Comparison of ENCODE assay signal across 9 mouse cellular contexts in the genomic region with DNA sequence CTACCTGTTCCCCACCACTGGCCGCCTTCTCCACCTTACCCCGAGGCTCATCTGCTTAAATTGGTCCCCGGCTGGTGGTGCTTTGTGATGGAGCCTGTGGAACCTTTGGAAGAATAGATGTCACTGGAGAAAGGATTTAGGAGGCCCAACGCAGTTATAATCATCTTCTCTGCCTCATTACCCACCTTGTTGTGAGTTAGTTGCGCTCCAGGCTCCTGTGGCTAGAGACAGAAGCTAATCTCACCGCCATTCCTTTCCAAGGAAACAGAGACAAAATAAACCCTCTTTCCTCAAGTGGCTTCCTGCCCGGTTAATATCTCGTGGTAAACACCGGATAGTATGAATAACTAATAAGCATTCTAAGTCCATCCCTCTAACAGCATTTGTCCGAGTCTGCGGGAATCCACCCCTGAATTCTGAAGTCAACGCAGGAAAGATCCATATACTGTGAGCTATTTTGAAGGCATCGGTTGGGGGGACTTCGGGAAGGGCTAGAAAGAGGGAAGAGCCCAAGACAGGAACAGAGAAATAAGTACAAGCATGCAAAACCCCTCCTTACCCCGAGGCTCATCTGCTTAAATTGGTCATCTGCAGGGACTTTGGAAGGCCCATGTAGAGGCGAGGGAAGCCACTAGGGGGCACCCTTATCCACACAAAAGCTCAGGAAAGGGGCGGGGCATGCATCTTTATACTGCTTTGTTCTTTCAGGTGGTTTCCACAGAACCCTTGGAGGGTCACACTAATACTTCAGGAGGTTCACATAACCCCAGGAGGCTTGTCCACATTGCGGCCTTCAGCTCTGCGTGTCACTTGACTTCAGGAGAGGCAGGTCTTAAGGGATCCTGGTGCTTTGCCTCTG. TPM values are rescaled to one million over a fixed set of nuclear protein-coding genes. Genes with fewer than 3 reads are reported as not detected.
DNase-seq lines count a peak whose midpoint lies in the region; ATAC-seq and TF ChIP-seq lines count a peak whose summit lies in the region.
"Had no signal": no experiment of that assay in that cellular context is flagged by ENCODE, and none has a peak within 500 bp of the region (broad histone marks: within the 10 kb centered on the region; RNA-seq: fewer than 3 reads in every experiment).

No protein-coding gene starts in this region.

- no peak overlapping the region for H3K4me2 ChIP-seq in hindbrain, embryonic 11.5 days (replicated peaks; ENCODE audit: low read depth, low read length)
- H3K4me2 ChIP-seq: limb, embryonic 15.5 days had no signal

- in situ Hi-C loops in ES-E14 (cut with MboI; ENCODE audit: low sequenced_read_pairs in 2 of 2, unreplicated experiment in 2 of 2): no loop called here

- H3K27me3 ChIP-seq in hindbrain, embryonic 11.5 days (ENCODE audit: control insufficient read depth, insufficient read depth, low read length): 0 out of 2 replicates have a peak, but pooled peaks cover 2% of the 10 kb centered on the region

- WGBS in hindbrain, embryonic 11.5 days: 34% methylated on average over 19 of the region's 19 CpGs

- ATAC-seq in erythroid progenitor cell, adult 5-6 weeks (replicated peaks; ENCODE audit: low FRiP score, poor library complexity, severe bottlenecking): peak; percentile 74
- peak; percentile 88 for ATAC-seq in hindbrain, embryonic 11.5 days (ENCODE audit: low FRiP score)

- TF ChIP-seq CTCF in brain, embryonic 14.5 days (IDR thresholded peaks at IDR 0.05; ENCODE audit: borderline replicate concordance, extremely low read depth, insufficient read depth, insufficient read length): peak; percentile 88

- H3K4me1 ChIP-seq in ES-E14 (ENCODE audit: control insufficient read depth in 2 of 2, insufficient read depth in 2 of 2, low read length in 2 of 2, poor library complexity in 1 of 2): no peaks in the 10 kb centered on the region
- H3K4me1 ChIP-seq in hindbrain, embryonic 11.5 days (replicated peaks; ENCODE audit: control insufficient read depth, insufficient read depth, low read length): no peaks in the 10 kb centered on the region
- H3K4me1 ChIP-seq: limb, embryonic 15.5 days had no signal

- no peak overlapping the region for H3K9ac ChIP-seq in ES-E14 (ENCODE audit: insufficient read depth, low read depth, low read length, poor library complexity, severe bottlenecking)
- no peak overlapping the region for H3K9ac ChIP-seq in hindbrain, embryonic 11.5 days (ENCODE audit: low read depth, low read length)
- H3K9ac ChIP-seq: limb, embryonic 15.5 days had no signal

- DNase-seq in ES-E14 (ENCODE audit: low read depth, low spot score): peak; percentile 74
- DNase-seq in brain, embryonic 14.5 days (ENCODE audit: low read depth): peak; percentile 92
- DNase-seq in hindbrain, embryonic 11.5 days (ENCODE audit: low spot score): peak; percentile 93
- DNase-seq in layer of hippocampus, adult 9-10 months (ENCODE audit: low spot score): peak; percentile 59
- peak; percentile 78 for DNase-seq in lung, postnatal 10 days
- DNase-seq in ovary, postnatal 36 days (ENCODE audit: low spot score): peak; percentile 55
- peak; percentile 74 for DNase-seq in thymus, postnatal 25 days

- H3K4me3 ChIP-seq in ES-E14 (ENCODE audit: insufficient read depth in 1 of 2, low read depth in 1 of 2, low read length in 2 of 2, poor library complexity in 1 of 2, severe bottlenecking in 1 of 2): no peak overlapping the region
- H3K4me3 ChIP-seq in hindbrain, embryonic 11.5 days (ENCODE audit: low read depth, low read length): no peak overlapping the region
- H3K4me3 ChIP-seq: limb, embryonic 15.5 days had no signal

- H3K9me3 ChIP-seq in ES-E14 (ENCODE audit: control insufficient read depth, insufficient read depth, low read depth, low read length): no peaks in the 10 kb centered on the region
- H3K9me3 ChIP-seq in hindbrain, embryonic 11.5 days (ENCODE audit: control insufficient read depth, low read length): no peaks in the 10 kb centered on the region
- H3K9me3 ChIP-seq: limb, embryonic 15.5 days had no signal

- TF ChIP-seq POLR2A in brain, embryonic 14.5 days (IDR thresholded peaks at IDR 0.05; ENCODE audit: borderline replicate concordance, extremely low read depth, insufficient read depth, insufficient read length, poor library complexity, severe bottlenecking): no peak

- H3K36me3 ChIP-seq in ES-E14 (ENCODE audit: control insufficient read depth, insufficient read depth, low read length, poor library complexity, severe bottlenecking): no peaks in the 10 kb centered on the region
- no peaks in the 10 kb centered on the region for H3K36me3 ChIP-seq in hindbrain, embryonic 11.5 days (ENCODE audit: control insufficient read depth, insufficient read depth, low read length)
- H3K36me3 ChIP-seq: limb, embryonic 15.5 days had no signal

- H3K27ac ChIP-seq in ES-E14 (ENCODE audit: insufficient read depth, low read depth, low read length, poor library complexity, severe bottlenecking): no peak overlapping the region
- no peak overlapping the region for H3K27ac ChIP-seq in hindbrain, embryonic 11.5 days (ENCODE audit: low read depth, low read length)
- H3K27ac ChIP-seq: limb, embryonic 15.5 days had no signal

TF ChIP-seq in ES-E14, 5 proteins besides CTCF, POLR2A, EP300 and RAD21:
- no peak for TF ChIP-seq MAFK (IDR thresholded peaks at IDR 0.05; ENCODE audit: insufficient read depth, low read depth, low read length)
- no peak for TF ChIP-seq HCFC1 (IDR thresholded peaks at IDR 0.05; ENCODE audit: borderline replicate concordance, insufficient read depth, low read length)
- TF ChIP-seq ZNF384 (IDR thresholded peaks at IDR 0.05; ENCODE audit: low read depth, low read length): no peak
- no peak for TF ChIP-seq ZC3H11A (IDR thresholded peaks at IDR 0.05; ENCODE audit: borderline replicate concordance, low read depth, low read length)
- TF ChIP-seq CHD2 (IDR thresholded peaks at IDR 0.05; ENCODE audit: low read depth, low read length): no peak

RNA-seq across cellular contexts. Expression of a gene that starts 4.1 kb away (rescaled TPM):
- 15.4 and 21.7 TPM in 2 replicates for total RNA-seq in ES-E14 (2012; rRNA removed)
- 52.8 and 55.9 TPM in 2 replicates for polyA plus RNA-seq in brain, embryonic 14.5 days (2012; rRNA removed)
- total RNA-seq in erythroid progenitor cell, adult 5-6 weeks (2015; ENCODE audit: low replicate concordance): 120 and 127 TPM in 2 replicates
- 56.4 and 88.9 TPM in 2 replicates for total RNA-seq in erythroid progenitor cell, adult 5-6 weeks (2017; ENCODE audit: low replicate concordance)
- 43.5 and 45.9 TPM in 2 replicates for polyA plus RNA-seq in hindbrain, embryonic 11.5 days (2014; fragmentation: Nextera tagmentation; extraction: Ambion mirVana)

RNA-seq across cellular contexts. Expression of a gene that starts 46.3 kb away (rescaled TPM):
- total RNA-seq in ES-E14 (2012; rRNA removed): 0.40 and 0.85 TPM in 2 replicates
- 22.7 and 23.4 TPM in 2 replicates for polyA plus RNA-seq in brain, embryonic 14.5 days (2012; rRNA removed)
- not detected in 2 replicates for total RNA-seq in erythroid progenitor cell, adult 5-6 weeks (2015; ENCODE audit: low replicate concordance)
- total RNA-seq in erythroid progenitor cell, adult 5-6 weeks (2017; ENCODE audit: low replicate concordance): 0.90 TPM in 1 of 2 replicates, not detected in the other
- 4.3 and 5.2 TPM in 2 replicates for polyA plus RNA-seq in hindbrain, embryonic 11.5 days (2014; fragmentation: Nextera tagmentation; extraction: Ambion mirVana)
